Mouse (Mus musculus): ENCODE results near the gene Tcp10b.
"Not testable (repeated sequence)": the region's sequence is repeated elsewhere in the genome, so short reads cannot be mapped to it uniquely, and the experiment has no call there.

- TF ChIP-seq USF1 (IDR thresholded peaks at IDR 0.05; ENCODE audit: low read depth); MYOG (IDR thresholded peaks at IDR 0.05; ENCODE audit: control insufficient read depth in 1 of 3, insufficient read depth in 1 of 3, insufficient read length in 2 of 3, low read depth in 2 of 3); POLR2A (IDR thresholded peaks at IDR 0.05; ENCODE audit: insufficient read length, low read depth); POLR2AphosphoS2 (IDR thresholded peaks at IDR 0.05; ENCODE audit: insufficient read length, low read depth): not testable (repeated sequence)
Observed at GRCm38 (mm10) chr17:13129324-13129723, 68.4 kb downstream of the Tcp10b start.

Measured in myocyte (in vitro differentiated cells).